ENCODE assay signal across 18 mouse cellular contexts in genomic region chr6:140218789-140219188, GRCm38 (mm10).
"Had no signal": no experiment of that assay in that cellular context is flagged by ENCODE, and none has a peak within 500 bp of the region (broad histone marks: within the 10 kb centered on the region; RNA-seq: fewer than 3 reads in every experiment).

No protein-coding gene starts in this region.

- H3K27ac ChIP-seq: liver, embryonic 12.5 days; liver, embryonic 14.5 days; midbrain, embryonic 12.5 days; neural tube, embryonic 13.5 days; neural tube, embryonic 15.5 days had no signal

- H3K4me2 ChIP-seq: liver, embryonic 12.5 days; lung, embryonic 14.5 days; midbrain, embryonic 12.5 days; neural tube, embryonic 13.5 days; neural tube, embryonic 15.5 days had no signal

- H3K9me3 ChIP-seq: midbrain, embryonic 12.5 days; neural tube, embryonic 13.5 days; neural tube, embryonic 15.5 days had no signal

- DNase-seq: lung, adult 18-20 months; lung, embryonic 14.5 days; lung, postnatal 10 days; lung, postnatal 4 days; retina, postnatal 1 day; right cerebral cortex, adult 18-20 months; right cerebral cortex, postnatal 25 days; right cerebral cortex, postnatal 4 days; spleen, adult 18-20 months; thymus, adult 2 months; thymus, postnatal 25 days; thymus, postnatal 4 days had no signal

- H3K36me3 ChIP-seq: liver, embryonic 12.5 days; midbrain, embryonic 12.5 days; neural tube, embryonic 13.5 days; neural tube, embryonic 15.5 days had no signal

- ATAC-seq: liver, embryonic 12.5 days had no signal

- H3K27me3 ChIP-seq: liver, embryonic 12.5 days; midbrain, embryonic 12.5 days; neural tube, embryonic 13.5 days; neural tube, embryonic 15.5 days had no signal

- H3K4me1 ChIP-seq: liver, embryonic 12.5 days; midbrain, embryonic 12.5 days; neural tube, embryonic 15.5 days had no signal

- H3K4me3 ChIP-seq: liver, embryonic 12.5 days; midbrain, embryonic 12.5 days; myocyte; neural tube, embryonic 13.5 days; neural tube, embryonic 15.5 days had no signal

- H3K9ac ChIP-seq: liver, embryonic 12.5 days; liver, embryonic 14.5 days; lung, embryonic 14.5 days; midbrain, embryonic 12.5 days; neural tube, embryonic 13.5 days; neural tube, embryonic 15.5 days had no signal
